Mouse (Mus musculus) kidney, postnatal 0 days (tissue): ENCODE measurements around the gene Fgf10. TPM values are rescaled to one million over a fixed set of nuclear protein-coding genes. Genes with fewer than 3 reads are reported as not detected.

Experiments
- ATAC-seq: fragments of 200-750 bp; cut with Nextera tagmentation; replicated peaks from 2 replicates; pipeline ENCODE4 v1.8.0; 2017; ENCODE audit warnings: low read depth, moderate number of reproducible peaks, moderate TSS enrichment, moderate library complexity; ENCODE audit not compliant: low FRiP score
- DNase-seq: peaks from one replicate; pipeline ENCODE4 v3.0.0-alpha.2; 2016; ENCODE audit warnings: low spot score
- H3K27ac ChIP-seq: fragments of 300-500 bp; sonication (generic); 2 replicates; pipeline ENCODE4 v1.5.1; 2014; ENCODE audit warnings: mild to moderate bottlenecking
- H3K27me3 ChIP-seq: fragments of 300-500 bp; sonication (generic); 2 replicates; pipeline ENCODE4 v1.6.1; 2014; ENCODE audit warnings: low read length, mixed read lengths; ENCODE audit not compliant: insufficient read depth
- H3K36me3 ChIP-seq: fragments of 300-500 bp; sonication (generic); 2 replicates; pipeline ENCODE4 v1.6.1; 2014; ENCODE audit warnings: low read length, mixed read lengths; ENCODE audit not compliant: insufficient read depth
- H3K4me1 ChIP-seq: fragments of 300-500 bp; sonication (generic); replicated peaks from 2 replicates; pipeline ENCODE4 v1.6.1; 2014; ENCODE audit warnings: antibody characterized with exemption, low read length, mixed read lengths; ENCODE audit not compliant: insufficient read depth
- H3K4me2 ChIP-seq: fragments of 300-500 bp; sonication (generic); 2 replicates; pipeline ENCODE4 v1.6.1; 2014; ENCODE audit warnings: mild to moderate bottlenecking, low read length, moderate library complexity, mixed read lengths
- H3K4me3 ChIP-seq: fragments of 300-500 bp; sonication (generic); replicated peaks from 2 replicates; pipeline ENCODE4 v1.5.1; 2014; ENCODE audit warnings: low read depth, low read length
- H3K9ac ChIP-seq: fragments of 300-500 bp; sonication (generic); 2 replicates; pipeline ENCODE4 v1.6.1; 2014; ENCODE audit warnings: low read depth, low read length
- H3K9me3 ChIP-seq: fragments of 300-500 bp; sonication (generic); replicated peaks from 2 replicates; pipeline ENCODE4 v1.6.1; 2016; ENCODE audit warnings: low read length, inconsistent platforms, mixed read lengths
- CTCF ChIP-seq: IDR thresholded peaks from 2 replicates; pipeline ENCODE4 v1.5.1; 2016; ENCODE audit warnings: antibody characterized with exemption, low read depth, mild to moderate bottlenecking, moderate library complexity
- WGBS: fragments of 180-500 bp; shearing (Covaris S2); extraction: QIAGEN DNeasy Blood & Tissue Kit; methylation state at CpG from one replicate; pipeline ENCODE4 v1.1.7; 2014; 5-methylcytosine and 5-hydroxymethylcytosine counted together
- polyA plus RNA-seq: library from polyadenylated mRNA; unstranded; fragments of >200 nt; fragmentation: Nextera tagmentation; extraction: Ambion mirVana; gene quantifications from 2 replicates; pipeline ENCODE4 v1.2.1, GENCODE M21; 2015

Fgf10 gene
- polyA plus RNA-seq, 1 experiment from 2014 or later, result 2.9 TPM

GRCm38 (mm10) chr13:118775148-118775547, 105.6 kb downstream of the Fgf10 start:
- no peaks in the 10 kb centered on the region for H3K27me3 ChIP-seq
- TF ChIP-seq CTCF, result no peak
- no peaks in the 10 kb centered on the region for H3K4me1 ChIP-seq
- H3K36me3 ChIP-seq, result no peaks in the 10 kb centered on the region
- WGBS, result 49% methylated on average over 1 of the region's 1 CpGs
- no peak overlapping the region for H3K4me3 ChIP-seq
- no peaks in the 10 kb centered on the region for H3K9me3 ChIP-seq
- no peak overlapping the region for H3K9ac ChIP-seq
- ATAC-seq (no peak), DNase-seq (no peak)
- no peak overlapping the region for H3K27ac ChIP-seq
- H3K4me2 ChIP-seq, result no peak overlapping the region

GRCm38 (mm10) chr13:118779161-118779560, 109.6 kb downstream of the Fgf10 start:
- 83% methylated on average over 2 of the region's 2 CpGs for WGBS
- Histone ChIP-seq H3K36me3 (no peaks in the 10 kb centered on the region), H3K27me3 (no peaks in the 10 kb centered on the region), H3K4me2 (no peak overlapping the region), H3K9me3 (no peaks in the 10 kb centered on the region), H3K4me3 (no peak overlapping the region), H3K27ac (no peak overlapping the region), H3K9ac (no peak overlapping the region), H3K4me1 (no peaks in the 10 kb centered on the region)
- DNase-seq (no peak), ATAC-seq (no peak)
- TF ChIP-seq CTCF, result no peak

- Histone ChIP-seq H3K4me3 (no peak overlapping the region), H3K4me1 (no peaks in the 10 kb centered on the region), H3K27ac (no peak overlapping the region), H3K9ac (no peak overlapping the region), H3K9me3 (no peaks in the 10 kb centered on the region), H3K4me2 (no peak overlapping the region), H3K36me3 (no peaks in the 10 kb centered on the region), H3K27me3 (no peaks in the 10 kb centered on the region)
- ATAC-seq (no peak), DNase-seq (no peak)
- no peak for TF ChIP-seq CTCF
- 52% methylated on average over 4 of the region's 4 CpGs for WGBS
These were observed 122.2 kb downstream of the Fgf10 start for GRCm38 (mm10) chr13:118791753-118792152.

- no peak for DNase-seq
- Histone ChIP-seq H3K9ac (no peak overlapping the region), H3K4me1 (no peaks in the 10 kb centered on the region), H3K4me2 (no peak overlapping the region), H3K4me3 (no peak overlapping the region), H3K36me3 (no peaks in the 10 kb centered on the region), H3K9me3 (no peaks in the 10 kb centered on the region), H3K27ac (no peak overlapping the region), H3K27me3 (no peaks in the 10 kb centered on the region)
- WGBS, result 53% methylated on average over 4 of the region's 4 CpGs
- ATAC-seq, result no peak
- TF ChIP-seq CTCF, result no peak
These were observed 122.6 kb downstream of the Fgf10 start for GRCm38 (mm10) chr13:118792198-118792597.

GRCm38 (mm10) chr13:118800176-118800575, 130.6 kb downstream of the Fgf10 start:
- H3K4me2 ChIP-seq, result no peak overlapping the region
- ATAC-seq, result no peak
- no peak for TF ChIP-seq CTCF
- H3K36me3 ChIP-seq, result no peaks in the 10 kb centered on the region
- H3K27me3 ChIP-seq, result no peaks in the 10 kb centered on the region
- H3K4me1 ChIP-seq, result no peaks in the 10 kb centered on the region
- no peak overlapping the region for H3K27ac ChIP-seq
- WGBS, result 64% methylated on average over 4 of the region's 4 CpGs
- peak; percentile 7 for DNase-seq
- H3K4me3 ChIP-seq, result no peak overlapping the region
- no peak overlapping the region for H3K9ac ChIP-seq
- H3K9me3 ChIP-seq, result no peaks in the 10 kb centered on the region

GRCm38 (mm10) chr13:118806662-118807061, 137.1 kb downstream of the Fgf10 start:
- no peak for ATAC-seq
- Histone ChIP-seq H3K36me3 (no peaks in the 10 kb centered on the region), H3K4me3 (no peak overlapping the region), H3K27ac (no peak overlapping the region), H3K9me3 (no peaks in the 10 kb centered on the region), H3K27me3 (no peaks in the 10 kb centered on the region), H3K4me1 (no peaks in the 10 kb centered on the region), H3K9ac (no peak overlapping the region), H3K4me2 (no peak overlapping the region)
- TF ChIP-seq CTCF, result no peak
- 74% methylated on average over 3 of the region's 3 CpGs for WGBS
- DNase-seq, result no peak

- no peak for TF ChIP-seq CTCF
- no peak for ATAC-seq
- Histone ChIP-seq H3K9me3 (no peaks in the 10 kb centered on the region), H3K9ac (no peak overlapping the region), H3K27ac (no peak overlapping the region), H3K27me3 (no peaks in the 10 kb centered on the region), H3K4me2 (no peak overlapping the region), H3K36me3 (no peaks in the 10 kb centered on the region), H3K4me3 (no peak overlapping the region), H3K4me1 (no peaks in the 10 kb centered on the region)
- DNase-seq, result no peak
- 88% methylated on average over 6 of the region's 6 CpGs for WGBS
These were observed 150.2 kb downstream of the Fgf10 start for GRCm38 (mm10) chr13:118819785-118820184.
